Mouse (Mus musculus) brain, adult 2 months (tissue): Measurements from ENCODE around the gene Gata3.

Experiments used
- DNase-seq: peaks from one replicate; pipeline ENCODE4 v3.0.0; 2011; ENCODE audit warnings: low read depth, low spot score

Gata3 gene

DNA sequence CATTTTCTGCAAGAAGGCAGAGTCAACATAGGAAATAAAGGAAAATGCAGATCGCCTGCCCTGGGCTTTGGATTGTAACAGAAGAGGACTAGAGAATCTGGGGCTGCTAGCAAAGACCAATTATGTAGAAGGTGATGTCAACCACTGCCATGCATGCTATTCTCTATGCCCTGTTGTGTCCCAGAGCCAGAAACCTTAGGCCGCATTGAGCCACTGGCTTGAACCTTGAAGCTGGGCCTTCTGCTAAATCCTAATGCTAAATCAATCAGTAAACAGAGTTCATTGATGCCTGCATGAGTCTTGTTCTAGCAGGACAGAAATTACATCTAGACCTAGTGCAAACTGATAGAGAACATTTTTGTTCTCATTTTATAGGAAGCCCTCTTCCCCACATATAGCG lies 3.8 kb downstream of the Gata3 start:
- no peak for DNase-seq

DNA sequence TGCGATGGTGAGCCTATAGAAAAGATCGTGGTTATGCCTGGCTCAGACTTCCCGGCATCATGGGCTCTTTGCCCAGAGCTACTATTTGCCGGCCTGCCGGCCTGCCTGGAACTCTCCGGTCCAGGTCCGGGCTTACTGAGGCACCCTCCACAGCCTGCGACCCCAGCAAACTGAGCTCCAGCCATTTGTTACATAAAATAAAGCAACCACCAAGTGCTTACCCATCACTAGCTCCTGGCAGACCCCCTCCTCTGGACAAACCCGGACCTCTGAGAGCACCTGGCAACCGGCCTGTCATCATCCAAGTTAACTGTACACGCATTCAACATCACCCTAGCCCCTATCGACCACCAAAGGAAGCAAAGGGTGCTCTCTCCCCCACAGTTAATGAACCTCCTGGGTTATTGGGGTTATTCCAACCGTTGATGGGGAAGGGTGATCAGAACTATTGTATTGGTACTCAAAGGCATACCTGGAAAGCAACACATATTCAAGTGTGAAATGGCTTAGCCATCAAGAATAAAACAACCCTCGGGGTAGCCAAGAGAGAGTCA lies 4.5 kb downstream of the Gata3 start:
- no peak for DNase-seq

- no peak for DNase-seq
Observed at GRCm38 (mm10) chr2:9884533-9885216, 5.2 kb downstream of the Gata3 start.

DNA sequence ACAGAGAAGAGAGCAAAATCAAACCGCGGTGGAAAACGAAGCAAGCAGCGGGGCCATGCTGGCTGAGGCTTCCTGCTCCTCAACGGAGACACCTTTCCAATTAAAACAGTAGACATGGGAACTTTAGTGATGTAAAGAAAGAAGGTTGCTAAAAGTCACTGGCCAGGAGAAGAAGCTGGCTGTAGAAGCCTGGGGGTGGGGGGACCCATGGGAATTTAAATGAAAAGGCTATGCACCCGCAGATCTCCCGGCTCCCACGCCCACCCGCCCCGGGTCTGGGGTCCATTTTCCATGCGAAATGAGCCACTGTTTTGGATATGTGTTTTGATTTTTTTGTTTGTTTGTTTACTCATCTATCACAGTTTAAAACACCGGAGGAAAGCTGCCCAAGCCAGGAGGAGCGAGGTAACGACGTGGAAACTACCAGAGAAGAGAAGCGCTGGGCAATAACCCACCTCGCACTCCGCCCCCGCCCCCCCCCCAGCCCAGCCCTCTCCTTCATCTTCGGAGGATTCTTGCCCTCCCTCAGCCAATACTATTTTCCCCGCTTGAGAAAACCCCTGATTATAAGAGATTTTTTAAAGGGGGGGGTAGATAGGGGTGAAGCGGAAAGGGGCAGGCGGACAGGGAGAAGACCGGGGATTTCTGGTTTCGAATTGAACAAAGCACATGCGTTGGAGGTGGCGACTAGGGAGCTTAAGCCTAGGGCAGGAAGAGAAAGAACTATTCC lies 5.9 kb downstream of the Gata3 start:
- no peak for DNase-seq

DNA sequence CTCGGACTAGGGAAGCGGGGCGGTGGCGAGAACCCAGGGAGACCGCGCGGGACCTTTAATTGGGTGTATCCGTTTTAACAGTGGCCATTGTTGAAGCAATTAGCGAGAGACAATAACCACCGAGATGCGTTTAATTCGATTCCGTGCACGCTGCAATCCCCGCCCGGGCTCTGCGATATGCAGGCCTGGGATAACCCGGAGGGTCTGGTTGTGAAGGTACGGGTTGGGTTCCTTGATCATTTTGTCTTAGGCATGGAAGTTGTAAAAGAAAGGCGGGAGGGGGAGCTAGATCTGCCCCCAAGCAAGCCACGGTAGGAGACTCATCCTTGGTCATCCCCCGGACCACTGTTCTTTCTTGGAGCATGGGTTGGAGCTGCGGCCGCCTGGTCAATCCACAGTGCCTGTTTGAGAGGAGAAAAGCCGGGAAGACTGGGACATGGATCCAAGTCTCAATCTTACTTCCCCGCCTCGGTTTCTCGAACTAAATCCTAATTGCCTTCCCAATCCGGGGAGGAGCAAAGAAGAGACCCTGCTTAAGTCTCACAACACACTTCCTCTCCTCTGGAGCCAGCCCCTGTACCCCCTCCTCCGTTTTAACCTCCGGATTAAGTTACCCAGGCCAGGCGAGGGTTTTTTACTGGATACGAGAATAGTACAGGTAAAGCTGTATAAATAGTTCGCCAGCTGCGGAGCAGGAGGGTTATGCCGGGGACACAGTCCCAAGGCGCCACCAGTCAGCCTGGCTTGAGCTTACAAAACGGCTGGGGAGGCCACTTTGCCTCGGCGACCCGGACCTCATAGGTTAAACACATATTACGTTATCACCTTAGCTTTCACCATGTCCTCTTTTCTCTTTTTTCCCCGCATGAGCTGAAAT lies 6.7 kb downstream of the Gata3 start:
- no peak for DNase-seq

DNA sequence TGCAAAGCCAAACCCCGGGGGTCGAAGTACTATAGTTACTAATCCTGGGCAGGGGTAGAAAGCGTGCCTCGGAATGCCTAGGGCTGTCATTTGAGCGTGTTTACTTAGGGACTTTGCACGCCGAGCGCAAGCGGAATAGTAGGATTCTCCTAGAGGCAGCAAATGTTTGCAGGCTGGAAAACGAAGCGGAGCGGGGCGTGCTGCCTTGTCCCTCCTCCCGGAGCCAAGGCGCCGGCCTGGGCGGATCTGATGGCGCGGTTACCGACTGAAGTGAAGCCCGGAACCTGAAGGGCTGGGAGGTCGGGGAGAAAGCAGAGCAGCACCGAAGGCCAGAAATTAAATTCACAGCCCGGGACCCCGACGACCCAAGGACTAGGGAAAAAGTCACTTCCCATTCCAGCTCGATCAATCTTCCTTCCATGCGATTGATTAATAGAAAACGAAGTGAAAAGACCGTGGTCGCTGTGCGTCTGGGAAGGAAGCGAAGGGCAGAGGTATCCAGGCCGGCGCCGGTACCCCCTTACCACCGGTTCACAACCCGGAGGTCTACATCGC lies 7.4 kb downstream of the Gata3 start:
- no peak for DNase-seq

GRCm38 (mm10) chr2:9881611-9882023 lies 8.2 kb downstream of the Gata3 start:
- DNase-seq: no peak

DNA sequence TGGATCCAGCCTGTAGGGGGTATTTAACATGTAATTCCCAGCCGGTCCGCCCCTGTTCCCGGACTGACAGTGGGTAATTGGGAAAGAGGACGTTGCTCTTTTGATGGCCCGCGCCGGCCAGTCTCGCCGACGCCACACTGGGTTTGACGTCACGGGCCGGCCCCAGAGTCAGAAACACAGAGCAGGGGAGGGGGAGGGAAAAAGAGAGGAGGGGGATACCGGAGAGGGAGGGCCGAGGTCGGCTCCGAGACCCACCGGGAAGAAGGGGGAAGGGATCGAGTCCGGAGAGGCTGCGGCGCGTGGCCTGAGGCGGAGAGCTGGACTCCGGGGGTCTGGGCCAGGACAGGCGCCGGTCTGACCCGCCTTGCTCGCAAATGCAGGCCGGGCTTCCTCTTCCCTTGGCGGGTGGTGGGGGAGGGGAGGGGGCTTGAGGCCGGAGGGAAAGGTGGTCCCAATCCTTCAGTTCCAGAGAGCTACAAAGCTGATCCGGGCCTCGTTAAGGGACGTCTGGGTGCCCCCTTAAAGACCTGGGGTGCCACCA lies 8.7 kb downstream of the Gata3 start, which contains the start of gene 4930412O13Rik:
4930412O13Rik (plus strand) TSS at position 202 of the 541 bp plus-strand sequence.
- DNase-seq: no peak

DNA sequence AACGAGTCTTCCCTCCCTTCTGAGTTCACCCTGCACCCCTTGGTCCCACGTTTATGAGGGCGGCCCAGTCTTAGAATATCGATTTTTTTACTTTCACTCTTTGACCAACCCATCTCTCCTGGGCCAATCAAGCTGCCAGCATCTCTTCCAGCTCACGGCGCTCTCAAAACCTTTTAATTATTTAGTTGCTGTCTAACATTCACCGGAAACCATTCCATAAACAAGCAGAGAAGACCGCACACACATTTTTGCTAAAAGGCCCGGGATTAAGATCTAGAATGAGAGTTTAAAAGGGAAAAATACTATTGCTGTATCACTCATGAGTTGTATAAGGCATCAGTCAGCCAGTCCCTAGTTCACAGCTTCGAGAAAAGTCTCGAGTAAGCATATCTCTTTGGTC lies 9.6 kb downstream of the Gata3 start:
- DNase-seq: no peak

- DNase-seq: peak; percentile 41
Observed at GRCm38 (mm10) chr2:9879493-9879892, 10.3 kb downstream of the Gata3 start.

- no peak for DNase-seq
Observed at GRCm38 (mm10) chr2:9879092-9879491, 10.7 kb downstream of the Gata3 start.

- no peak for DNase-seq
Observed at GRCm38 (mm10) chr2:9878564-9879081, 11.2 kb downstream of the Gata3 start.

GRCm38 (mm10) chr2:9877966-9878563 lies 11.8 kb downstream of the Gata3 start:
- DNase-seq: no peak

DNA sequence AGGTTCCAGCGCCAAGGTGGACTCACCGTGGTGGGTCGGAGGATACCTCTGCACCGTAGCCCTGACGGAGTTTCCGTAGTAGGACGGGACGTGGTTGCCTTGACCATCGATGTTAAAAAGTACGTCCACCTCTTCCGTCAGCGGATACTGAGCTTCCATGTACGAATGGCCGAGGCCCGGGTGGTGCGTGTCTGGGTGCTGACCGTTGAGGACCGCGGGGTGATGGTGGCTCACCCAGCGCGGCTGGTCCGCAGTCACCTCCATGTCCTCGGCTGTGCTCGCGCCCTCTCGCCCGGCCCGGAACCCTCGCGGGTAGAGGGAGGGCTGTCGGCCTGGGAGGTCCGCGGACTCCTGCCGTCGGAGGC lies 12.5 kb downstream of the Gata3 start:
- no peak for DNase-seq

DNA sequence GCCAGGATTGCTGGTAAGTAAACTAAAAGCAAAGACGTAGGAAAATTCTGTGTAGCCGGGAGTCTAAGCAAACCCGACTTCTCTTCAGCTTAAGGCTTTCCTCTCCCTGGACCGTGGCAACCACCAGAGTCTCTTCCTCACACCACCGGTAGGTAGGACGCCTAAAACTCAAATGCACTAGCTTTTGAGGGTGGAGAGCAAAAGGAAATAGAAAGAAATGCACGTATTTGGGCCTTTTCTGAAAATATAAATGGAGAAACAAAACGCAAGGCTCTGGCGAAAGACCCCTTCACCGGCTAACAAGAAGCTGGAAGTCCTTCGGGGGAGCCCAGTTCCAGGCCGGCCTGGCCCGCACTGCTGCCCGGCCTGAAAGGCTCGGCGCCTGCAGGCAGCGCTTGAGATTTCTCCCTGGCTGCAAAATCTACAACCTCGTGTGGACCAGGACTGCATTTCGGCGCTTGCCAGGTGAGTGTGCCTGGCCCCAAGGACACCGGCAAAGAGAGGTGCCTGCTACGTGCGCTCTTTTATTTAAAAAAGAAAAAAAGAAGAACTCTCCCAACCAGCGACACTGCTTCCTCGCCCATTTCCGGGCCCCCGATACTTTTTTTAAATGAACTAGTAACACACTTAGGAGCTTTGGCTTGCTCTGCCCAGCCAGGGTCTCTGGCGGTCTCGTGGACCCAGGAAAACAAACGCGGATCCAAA lies 13.1 kb downstream of the Gata3 start:
- DNase-seq: no peak

- DNase-seq: no peak
Observed at GRCm38 (mm10) chr2:9875676-9876357, 14.0 kb downstream of the Gata3 start.

- no peak for DNase-seq
Observed at GRCm38 (mm10) chr2:9875220-9875619, 14.6 kb downstream of the Gata3 start.

- DNase-seq: no peak
Observed at GRCm38 (mm10) chr2:9874467-9875219, 15.2 kb downstream of the Gata3 start.

DNA sequence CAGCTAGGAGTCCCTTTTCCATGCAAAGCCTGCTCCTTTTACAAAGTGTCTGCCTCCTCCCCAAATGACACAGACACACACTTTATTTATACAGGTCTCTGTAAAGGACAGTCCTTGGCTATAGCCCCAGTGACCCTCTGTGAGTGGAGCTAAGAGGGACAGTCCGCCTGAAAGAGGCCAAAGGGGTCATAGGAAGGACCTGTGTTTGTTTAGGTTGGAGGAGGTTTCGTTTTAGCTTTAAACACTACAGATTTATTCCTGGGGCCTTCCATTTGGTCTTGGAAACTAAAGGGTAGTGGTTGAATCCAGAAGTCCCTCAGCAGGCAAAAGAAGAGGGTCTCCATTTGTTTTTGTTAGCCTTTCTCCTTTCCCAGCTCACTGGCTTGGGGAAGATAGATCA lies 16.1 kb downstream of the Gata3 start:
- no peak for DNase-seq
